Mouse (Mus musculus): ENCODE results near the gene Smarce1.

Smarce1 gene

GRCm38 (mm10) chr11:99229641-99230260 lies 1.1 kb downstream of the Smarce1 start:
- DNase-seq, result no peak

GRCm38 (mm10) chr11:99226298-99226697 lies 4.5 kb downstream of the Smarce1 start:
- DNase-seq, result no peak

GRCm38 (mm10) chr11:99223310-99223709 lies 7.5 kb downstream of the Smarce1 start:
- no peak for DNase-seq

GRCm38 (mm10) chr11:99221811-99222210 lies 9.0 kb downstream of the Smarce1 start:
- no peak for DNase-seq

- no peak for DNase-seq
These were observed 13.4 kb downstream of the Smarce1 start for GRCm38 (mm10) chr11:99217248-99217986.

- DNase-seq, result peak in 1 of 2 experiments; percentile 9
These were observed 14.6 kb downstream of the Smarce1 start for GRCm38 (mm10) chr11:99216181-99216580.

GRCm38 (mm10) chr11:99212693-99213092 lies 18.1 kb downstream of the Smarce1 start:
- no peak for DNase-seq

- no peak for DNase-seq
These were observed 18.9 kb downstream of the Smarce1 start for GRCm38 (mm10) chr11:99211964-99212363.

GRCm38 (mm10) chr11:99208105-99208669 lies 22.6 kb downstream of the Smarce1 start:
- DNase-seq, result no peak

GRCm38 (mm10) chr11:99207449-99207848 lies 23.4 kb downstream of the Smarce1 start:
- DNase-seq, result no peak

GRCm38 (mm10) chr11:99206954-99207353 lies 23.9 kb downstream of the Smarce1 start:
- DNase-seq, result peak; percentile 26 to 41

GRCm38 (mm10) chr11:99189154-99189582 lies 41.6 kb downstream of the Smarce1 start:
- DNase-seq, result peak; percentile 66 to 79

- DNase-seq, result no peak
These were observed 43.5 kb downstream of the Smarce1 start for GRCm38 (mm10) chr11:99187348-99187747.

- no peak for DNase-seq
These were observed 44.0 kb downstream of the Smarce1 start for GRCm38 (mm10) chr11:99186836-99187235.

GRCm38 (mm10) chr11:99182575-99182974 lies 48.2 kb downstream of the Smarce1 start:
- no peak for DNase-seq

- DNase-seq, result no peak
These were observed 50.7 kb downstream of the Smarce1 start for GRCm38 (mm10) chr11:99180071-99180470.

GRCm38 (mm10) chr11:99177925-99178198 lies 53.0 kb downstream of the Smarce1 start:
- no peak for DNase-seq

- DNase-seq, result no peak
These were observed 53.5 kb downstream of the Smarce1 start for GRCm38 (mm10) chr11:99177054-99177924.

GRCm38 (mm10) chr11:99172002-99172401 lies 58.8 kb downstream of the Smarce1 start:
- no peak for DNase-seq

- DNase-seq, result no peak
These were observed 59.4 kb downstream of the Smarce1 start for GRCm38 (mm10) chr11:99171442-99171841.

- no peak for DNase-seq
These were observed 60.1 kb downstream of the Smarce1 start for GRCm38 (mm10) chr11:99170547-99171267.

GRCm38 (mm10) chr11:99170005-99170404 lies 60.8 kb downstream of the Smarce1 start:
- DNase-seq, result no peak

- DNase-seq, result no peak
These were observed 61.4 kb downstream of the Smarce1 start for GRCm38 (mm10) chr11:99169438-99169837.

All from cerebellum, adult 18-20 months (tissue).